Mouse (Mus musculus) ES-Bruce4 (cell line): ENCODE measurements around the gene Gripap1.

ENCODE experiments used
- CTCF ChIP-seq: IDR thresholded peaks from one replicate; pipeline ENCODE4 v1.8.1; 2011; ENCODE audit warnings: low read depth, low read length
- EP300 ChIP-seq: IDR thresholded peaks from 2 replicates; pipeline ENCODE4 v1.6.1; 2011; ENCODE audit warnings: low read depth, low read length; ENCODE audit not compliant: insufficient read depth

GRCm38 (mm10) chrX:7741103-7741502, 48.5 kb upstream of the Gripap1 start:
- TF ChIP-seq CTCF (no peak), EP300 (no peak)
